Mouse (Mus musculus): ENCODE results near the gene Tmem200b.

Gene Tmem200b

GRCm38 (mm10) chr4:131921461-131922346 lies at the start of gene Tmem200b:
Gene Tmem200b, plus strand, starts transcription at chr4:131921771.
- DNase-seq, result no peak

GRCm38 (mm10) chr4:131872672-131873292 lies 48.8 kb upstream of the Tmem200b start:
- no peak for DNase-seq

GRCm38 (mm10) chr4:131873293-131874168 lies 48.0 kb upstream of the Tmem200b start, which contains the start of gene Srsf4:
Gene Srsf4, plus strand, starts transcription at chr4:131873617.
- DNase-seq, result peak; percentile 97

GRCm38 (mm10) chr4:131874169-131874536 lies 47.4 kb upstream of the Tmem200b start:
- DNase-seq, result no peak

GRCm38 (mm10) chr4:131874567-131874966 lies 47.0 kb upstream of the Tmem200b start:
- no peak for DNase-seq

GRCm38 (mm10) chr4:131875242-131875641 lies 46.3 kb upstream of the Tmem200b start:
- DNase-seq, result no peak

- DNase-seq, result no peak
Observed at GRCm38 (mm10) chr4:131876836-131877235, 44.7 kb upstream of the Tmem200b start.

- no peak for DNase-seq
Observed at GRCm38 (mm10) chr4:131879692-131880091, 41.9 kb upstream of the Tmem200b start.

- no peak for DNase-seq
Observed at GRCm38 (mm10) chr4:131881306-131881705, 40.3 kb upstream of the Tmem200b start.

- DNase-seq, result no peak
Observed at GRCm38 (mm10) chr4:131883571-131883970, 38.0 kb upstream of the Tmem200b start.

GRCm38 (mm10) chr4:131885376-131885775 lies 36.2 kb upstream of the Tmem200b start:
- no peak for DNase-seq

GRCm38 (mm10) chr4:131888564-131888963 lies 33.0 kb upstream of the Tmem200b start:
- no peak for DNase-seq

- DNase-seq, result no peak
Observed at GRCm38 (mm10) chr4:131890692-131891091, 30.9 kb upstream of the Tmem200b start.

- no peak for DNase-seq
Observed at GRCm38 (mm10) chr4:131897109-131897508, 24.5 kb upstream of the Tmem200b start.

GRCm38 (mm10) chr4:131897787-131898186 lies 23.8 kb upstream of the Tmem200b start:
- no peak for DNase-seq

- DNase-seq, result no peak
Observed at GRCm38 (mm10) chr4:131898503-131899179, 22.9 kb upstream of the Tmem200b start.

GRCm38 (mm10) chr4:131899180-131899554 lies 22.4 kb upstream of the Tmem200b start:
- DNase-seq, result no peak

- DNase-seq, result no peak
Observed at GRCm38 (mm10) chr4:131901090-131901489, 20.5 kb upstream of the Tmem200b start.

- DNase-seq, result peak; percentile 62
Observed at GRCm38 (mm10) chr4:131904478-131904877, 17.1 kb upstream of the Tmem200b start.

- DNase-seq, result no peak
Observed at GRCm38 (mm10) chr4:131906423-131906822, 15.1 kb upstream of the Tmem200b start.

- DNase-seq, result no peak
Observed at GRCm38 (mm10) chr4:131907912-131908311, 13.7 kb upstream of the Tmem200b start.

GRCm38 (mm10) chr4:131910237-131910994 lies 11.2 kb upstream of the Tmem200b start:
- no peak for DNase-seq
